Mouse (Mus musculus): ENCODE measurements around the gene Sipa1l1. TPM values are rescaled to one million over a fixed set of nuclear protein-coding genes. Genes with fewer than 3 reads are reported as not detected.

The Sipa1l1 gene
- total and polyA plus RNA-seq, 2 experiments from 2014 or later, result 8.2 to 22.9 TPM

DNA sequence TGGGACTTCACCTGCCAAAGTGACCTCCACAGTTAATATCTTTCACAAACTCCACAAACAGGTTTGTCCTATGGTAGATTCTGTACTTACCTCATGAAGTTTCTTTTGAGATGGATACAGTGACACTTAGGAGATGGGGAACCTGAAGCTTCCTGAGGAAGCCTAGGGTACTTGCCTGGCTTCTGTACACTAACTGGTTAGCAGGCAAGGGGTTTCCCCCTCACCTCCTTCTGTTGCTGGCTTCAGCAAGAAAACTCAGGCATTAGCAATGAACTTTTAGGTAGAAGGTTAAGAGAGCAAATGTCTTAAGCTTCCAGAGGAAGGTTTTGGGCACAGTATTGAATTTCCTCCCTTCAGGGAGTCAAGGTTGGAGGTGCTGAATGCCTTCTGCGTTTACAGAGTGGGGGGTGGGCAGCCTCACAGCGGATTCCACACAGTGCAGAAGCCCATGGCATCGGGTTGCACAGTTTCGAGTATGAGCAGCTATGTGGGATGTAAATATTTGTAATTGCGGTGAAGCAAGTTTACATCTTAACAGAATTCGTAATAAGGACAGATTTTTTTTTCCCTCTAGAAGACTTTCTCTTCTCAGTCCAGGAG is 20.1 kb downstream of the Sipa1l1 start:
- no peak for ATAC-seq
- Histone ChIP-seq H3K9ac (replicated peaks; ENCODE audit: low read length) (no peak overlapping the region), H3K9me3 (ENCODE audit: low read length) (no peaks in the 10 kb centered on the region), H3K4me1 (ENCODE audit: insufficient read depth, low read length) (no peaks in the 10 kb centered on the region), H3K27ac (no peak overlapping the region), H3K36me3 (ENCODE audit: insufficient read depth, low read length) (no peaks in the 10 kb centered on the region), H3K27me3 (ENCODE audit: insufficient read depth, low read length) (no peaks in the 10 kb centered on the region), H3K4me3 (ENCODE audit: low read length) (no peak overlapping the region), H3K4me2 (ENCODE audit: low read depth, low read length) (no peak overlapping the region)
- 50% methylated on average over 6 of the region's 6 CpGs for WGBS
- no peak for TF ChIP-seq CTCF (IDR thresholded peaks at IDR 0.05; ENCODE audit: low read depth)
- DNase-seq (ENCODE audit: low spot score), result no peak

DNA sequence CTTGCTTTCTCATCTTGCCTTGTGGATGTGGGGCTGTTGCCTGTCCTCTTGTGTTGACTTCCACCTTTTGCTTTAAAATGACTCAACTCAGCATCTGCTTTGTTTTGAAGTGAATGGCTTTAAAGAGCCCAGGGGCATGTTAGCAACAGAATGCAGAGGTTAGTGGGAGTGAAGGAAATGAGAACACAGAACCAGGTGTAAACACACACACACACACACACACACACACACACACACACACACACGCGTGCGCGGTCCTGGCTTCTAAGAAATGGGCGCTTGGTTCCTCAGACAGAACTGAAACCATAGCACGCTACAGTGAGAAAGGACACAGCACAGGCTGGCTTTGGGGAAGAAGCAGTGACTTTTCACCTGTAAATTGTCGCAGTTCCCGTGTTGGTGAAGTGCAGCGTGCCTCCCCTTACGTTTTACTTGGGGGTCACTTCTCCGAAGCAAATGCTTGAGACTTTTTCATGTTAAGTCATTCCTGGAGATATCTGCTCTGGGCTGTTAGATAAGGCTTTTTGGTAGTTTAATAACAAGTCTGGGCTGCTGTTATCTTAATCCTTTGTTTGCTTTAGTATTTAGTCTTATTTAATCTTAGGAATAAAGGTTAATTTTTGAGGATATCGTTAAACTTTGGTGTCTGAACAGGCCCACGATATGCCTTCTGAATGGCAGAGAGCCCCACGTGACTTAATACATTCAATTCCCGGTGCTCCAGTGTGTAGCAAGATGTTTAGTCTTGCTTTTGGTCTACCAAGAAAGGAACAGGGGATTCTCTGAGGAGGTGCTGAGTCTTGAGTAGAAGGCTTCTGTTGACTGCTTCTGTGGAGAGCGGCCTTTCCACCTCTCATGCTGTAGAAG is 20.8 kb downstream of the Sipa1l1 start:
- Histone ChIP-seq H3K27me3 (ENCODE audit: insufficient read depth, low read length) (no peaks in the 10 kb centered on the region), H3K4me3 (ENCODE audit: low read length) (no peak overlapping the region), H3K4me1 (ENCODE audit: insufficient read depth, low read length) (no peaks in the 10 kb centered on the region), H3K36me3 (ENCODE audit: insufficient read depth, low read length) (no peaks in the 10 kb centered on the region), H3K4me2 (ENCODE audit: low read depth, low read length) (no peak overlapping the region), H3K9me3 (ENCODE audit: low read length) (no peaks in the 10 kb centered on the region), H3K9ac (replicated peaks; ENCODE audit: low read length) (no peak overlapping the region), H3K27ac (no peak overlapping the region)
- no peak for TF ChIP-seq CTCF (IDR thresholded peaks at IDR 0.05; ENCODE audit: low read depth)
- DNase-seq (ENCODE audit: low spot score) (no peak), ATAC-seq (no peak)
- 87% methylated on average over 16 of the region's 16 CpGs for WGBS

DNA sequence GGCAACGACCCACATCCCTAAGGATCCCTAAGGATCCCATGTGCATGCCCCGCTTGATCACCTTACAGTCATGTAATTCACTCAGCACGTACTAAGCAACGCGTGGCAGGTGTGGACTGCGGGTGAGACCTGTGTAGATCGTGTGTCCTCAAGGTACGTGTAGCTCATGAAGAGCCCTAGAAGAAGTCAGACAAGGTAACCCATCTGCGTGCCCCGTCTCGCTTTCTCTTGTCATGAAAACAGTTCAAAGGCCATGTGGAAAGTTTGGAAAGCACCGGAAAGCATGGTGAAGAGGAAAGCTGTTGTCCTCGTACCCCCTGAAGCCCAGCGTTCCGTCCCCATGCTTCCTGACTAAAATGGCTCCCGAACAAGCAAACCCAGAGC is 21.5 kb downstream of the Sipa1l1 start:
- 95% methylated on average over 16 of the region's 16 CpGs for WGBS
- Histone ChIP-seq H3K36me3 (ENCODE audit: insufficient read depth, low read length) (no peaks in the 10 kb centered on the region), H3K4me2 (ENCODE audit: low read depth, low read length) (no peak overlapping the region), H3K4me3 (ENCODE audit: low read length) (no peak overlapping the region), H3K4me1 (ENCODE audit: insufficient read depth, low read length) (no peaks in the 10 kb centered on the region), H3K27ac (no peak overlapping the region), H3K9ac (replicated peaks; ENCODE audit: low read length) (no peak overlapping the region), H3K27me3 (ENCODE audit: insufficient read depth, low read length) (no peaks in the 10 kb centered on the region), H3K9me3 (ENCODE audit: low read length) (no peaks in the 10 kb centered on the region)
- DNase-seq (ENCODE audit: low spot score), result no peak
- ATAC-seq, result no peak
- TF ChIP-seq CTCF (IDR thresholded peaks at IDR 0.05; ENCODE audit: low read depth), result no peak

DNA sequence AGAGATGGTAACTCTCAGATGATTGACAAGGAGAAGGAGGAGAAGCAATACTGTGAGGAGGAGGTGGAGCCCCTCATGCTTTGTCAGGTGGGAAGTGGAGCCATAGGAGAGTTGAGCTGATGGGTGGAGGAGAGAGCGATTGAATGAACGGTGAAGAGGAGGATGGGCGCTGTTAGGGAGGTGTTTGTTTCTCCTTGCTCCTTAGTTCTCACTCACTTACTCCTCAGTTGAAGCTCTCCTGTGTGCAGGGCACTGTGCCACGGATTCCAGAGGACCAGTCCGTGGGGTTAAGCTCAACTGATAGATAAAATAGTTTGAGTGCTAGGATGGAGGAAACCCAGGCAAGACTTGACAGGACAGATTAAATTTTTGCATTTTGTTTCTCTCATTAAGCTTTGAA is 22.6 kb downstream of the Sipa1l1 start:
- Histone ChIP-seq H3K9me3 (ENCODE audit: low read length) (no peaks in the 10 kb centered on the region), H3K36me3 (ENCODE audit: insufficient read depth, low read length) (no peaks in the 10 kb centered on the region), H3K4me1 (ENCODE audit: insufficient read depth, low read length) (peaks cover 4% of the 10 kb centered on the region; the same call in 1 of the 2 replicates), H3K9ac (replicated peaks; ENCODE audit: low read length) (no peak overlapping the region), H3K4me2 (ENCODE audit: low read depth, low read length) (no peak overlapping the region), H3K27me3 (ENCODE audit: insufficient read depth, low read length) (no peaks in the 10 kb centered on the region), H3K27ac (no peak overlapping the region), H3K4me3 (ENCODE audit: low read length) (no peak overlapping the region)
- TF ChIP-seq CTCF (IDR thresholded peaks at IDR 0.05; ENCODE audit: low read depth), result no peak
- WGBS, result 82% methylated on average over 5 of the region's 5 CpGs
- ATAC-seq (no peak), DNase-seq (ENCODE audit: low spot score) (no peak)

DNA sequence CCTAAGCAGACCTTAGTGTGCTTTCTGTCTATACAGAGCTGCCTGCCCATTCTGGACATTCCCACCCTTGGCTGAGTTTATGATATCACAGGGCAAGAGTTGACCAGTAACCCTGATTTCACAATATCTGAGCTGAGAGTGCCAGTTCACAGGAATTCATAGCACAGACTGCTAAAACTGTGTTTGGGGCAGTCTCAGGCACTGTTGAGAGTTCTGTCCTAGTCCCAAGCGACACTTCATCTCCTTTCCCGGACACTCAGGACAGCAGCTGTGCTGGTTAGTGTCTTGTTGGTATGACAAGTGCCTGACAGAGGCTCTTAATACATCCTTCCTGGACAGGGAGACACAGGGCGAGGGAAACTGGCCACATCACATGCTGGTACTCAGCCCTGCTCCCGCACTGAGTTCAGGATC is 23.5 kb downstream of the Sipa1l1 start:
- peaks cover 5% of the 10 kb centered on the region; the same call in 1 of the 2 replicates for H3K4me1 ChIP-seq (ENCODE audit: insufficient read depth, low read length)
- H3K27me3 ChIP-seq (ENCODE audit: insufficient read depth, low read length), result no peaks in the 10 kb centered on the region
- no peak overlapping the region for H3K4me3 ChIP-seq (ENCODE audit: low read length)
- H3K27ac ChIP-seq, result no peak overlapping the region
- TF ChIP-seq CTCF (IDR thresholded peaks at IDR 0.05; ENCODE audit: low read depth), result no peak
- ATAC-seq (no peak), DNase-seq (ENCODE audit: low spot score) (no peak)
- H3K4me2 ChIP-seq (ENCODE audit: low read depth, low read length), result no peak overlapping the region
- no peaks in the 10 kb centered on the region for H3K9me3 ChIP-seq (ENCODE audit: low read length)
- no peak overlapping the region for H3K9ac ChIP-seq (replicated peaks; ENCODE audit: low read length)
- no peaks in the 10 kb centered on the region for H3K36me3 ChIP-seq (ENCODE audit: insufficient read depth, low read length)
- WGBS, result 87% methylated on average over 4 of the region's 4 CpGs

DNA sequence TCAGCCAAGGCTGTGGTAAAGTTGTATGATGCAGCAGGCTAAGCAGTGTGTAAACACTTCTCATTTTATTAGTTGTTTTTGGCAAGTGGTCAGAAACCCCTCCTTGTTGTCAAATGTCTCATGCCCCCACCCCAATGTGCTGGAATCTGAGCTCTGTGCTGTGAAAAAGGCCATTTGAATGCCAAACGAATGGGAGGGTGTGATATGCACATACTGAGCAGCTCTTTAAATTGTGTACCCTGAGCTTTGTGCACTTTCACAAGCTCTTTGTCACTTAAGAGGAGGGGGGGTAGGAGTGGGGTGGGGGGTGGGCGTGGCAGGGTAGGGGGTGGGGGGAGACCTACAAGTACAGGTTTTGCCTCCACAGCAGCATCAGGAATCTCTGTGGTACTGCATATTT is 24.4 kb downstream of the Sipa1l1 start:
- no peak for ATAC-seq

DNA sequence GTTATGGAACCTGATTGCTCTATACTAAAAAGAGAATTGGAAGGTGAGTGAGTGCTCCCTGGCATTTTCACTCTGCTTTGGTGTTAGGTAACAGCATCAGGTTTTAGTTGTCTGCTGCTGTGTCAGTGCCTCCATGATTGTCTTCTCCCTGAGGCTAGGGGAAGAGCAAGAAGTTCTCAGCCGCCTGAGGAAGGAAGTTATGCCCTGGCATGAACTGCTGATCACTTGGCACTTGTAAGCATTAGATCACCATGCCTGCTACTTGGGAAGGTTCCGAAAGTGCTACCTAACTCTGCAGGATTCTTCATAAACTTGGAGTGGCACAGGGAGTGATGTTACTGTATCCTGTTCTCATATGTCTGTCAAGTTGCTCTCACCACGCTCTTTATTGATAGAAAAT is 25.8 kb downstream of the Sipa1l1 start:
- H3K9ac ChIP-seq (replicated peaks; ENCODE audit: low read length), result no peak overlapping the region
- peaks cover 8% of the 10 kb centered on the region; the same call in 1 of the 2 replicates for H3K4me1 ChIP-seq (ENCODE audit: insufficient read depth, low read length)
- H3K4me3 ChIP-seq (ENCODE audit: low read length), result no peak overlapping the region
- ATAC-seq, result no peak
- TF ChIP-seq CTCF (IDR thresholded peaks at IDR 0.05; ENCODE audit: low read depth), result no peak
- H3K27ac ChIP-seq, result no peak overlapping the region
- no peaks in the 10 kb centered on the region for H3K36me3 ChIP-seq (ENCODE audit: insufficient read depth, low read length)
- no peaks in the 10 kb centered on the region for H3K27me3 ChIP-seq (ENCODE audit: insufficient read depth, low read length)
- no peaks in the 10 kb centered on the region for H3K9me3 ChIP-seq (ENCODE audit: low read length)
- no peak overlapping the region for H3K4me2 ChIP-seq (ENCODE audit: low read depth, low read length)
- no peak for DNase-seq (ENCODE audit: low spot score)
- WGBS, result 82% methylated on average over 3 of the region's 3 CpGs

More for the DNA sequence above, 24.4 kb downstream of the Sipa1l1 start:
- Histone ChIP-seq H3K9me3 (ENCODE audit: low read length) (no peaks in the 10 kb centered on the region), H3K36me3 (ENCODE audit: insufficient read depth, low read length) (no peaks in the 10 kb centered on the region), H3K4me1 (ENCODE audit: insufficient read depth, low read length) (peaks cover 5% of the 10 kb centered on the region; the same call in 1 of the 2 replicates), H3K4me3 (ENCODE audit: low read length) (no peak overlapping the region), H3K27me3 (ENCODE audit: insufficient read depth, low read length) (no peaks in the 10 kb centered on the region), H3K9ac (replicated peaks; ENCODE audit: low read length) (no peak overlapping the region), H3K27ac (no peak overlapping the region), H3K4me2 (ENCODE audit: low read depth, low read length) (no peak overlapping the region)
- TF ChIP-seq CTCF (IDR thresholded peaks at IDR 0.05; ENCODE audit: low read depth), result no peak
- 50% methylated on average over 2 of the region's 2 CpGs for WGBS
- no peak for DNase-seq (ENCODE audit: low spot score)

All from hindbrain, postnatal 0 days (tissue).